Mouse (Mus musculus): ENCODE data around the gene Gm4559. TPM values are rescaled to one million over a fixed set of nuclear protein-coding genes. Genes with fewer than 3 reads are reported as not detected.
A peak's percentile ranks its signal among the peaks of the same experiment; 100 is the strongest.
"Not testable (repeated sequence)": the region's sequence is repeated elsewhere in the genome, so short reads cannot be mapped to it uniquely, and the experiment has no call there.

Gm4559 gene
- polyA plus RNA-seq, 1 experiment from 2014 or later = not detected

- Histone ChIP-seq H3K4me1 (0 out of 2 replicates have a peak, but pooled peaks cover 3% of the 10 kb centered on the region), H3K9me3 (replicated peaks) (no peaks in the 10 kb centered on the region), H3K36me3 (no peaks in the 10 kb centered on the region), H3K27ac (no peak overlapping the region), H3K27me3 (ENCODE audit: low read depth, poor library complexity, severe bottlenecking) (no peaks in the 10 kb centered on the region), H3K4me3 (no peak overlapping the region)
- no peak for DNase-seq (ENCODE audit: low spot score)
These were observed 21.3 kb upstream of the Gm4559 start for GRCm38 (mm10) chr7:142295418-142295817.

GRCm38 (mm10) chr7:142293851-142294250, 19.7 kb upstream of the Gm4559 start:
- H3K4me1 ChIP-seq; H3K9me3 ChIP-seq (replicated peaks); H3K36me3 ChIP-seq; H3K4me3 ChIP-seq; H3K27ac ChIP-seq; H3K27me3 ChIP-seq (ENCODE audit: low read depth, poor library complexity, severe bottlenecking): not testable (repeated sequence)
- 0% methylated on average over 2 of the region's 2 CpGs for WGBS
- peak; percentile 53 for DNase-seq (ENCODE audit: low spot score)

- not testable (repeated sequence) for H3K4me3 ChIP-seq; H3K36me3 ChIP-seq; H3K9me3 ChIP-seq (replicated peaks); H3K27ac ChIP-seq; DNase-seq (ENCODE audit: low spot score)
- 25% methylated on average over 9 of the region's 9 CpGs for WGBS
- peaks cover 13% of the 10 kb centered on the region for H3K4me1 ChIP-seq
- H3K27me3 ChIP-seq (ENCODE audit: low read depth, poor library complexity, severe bottlenecking) = peaks cover 27% of the 10 kb centered on the region
These were observed 11.9 kb upstream of the Gm4559 start for GRCm38 (mm10) chr7:142285910-142286612.

DNA sequence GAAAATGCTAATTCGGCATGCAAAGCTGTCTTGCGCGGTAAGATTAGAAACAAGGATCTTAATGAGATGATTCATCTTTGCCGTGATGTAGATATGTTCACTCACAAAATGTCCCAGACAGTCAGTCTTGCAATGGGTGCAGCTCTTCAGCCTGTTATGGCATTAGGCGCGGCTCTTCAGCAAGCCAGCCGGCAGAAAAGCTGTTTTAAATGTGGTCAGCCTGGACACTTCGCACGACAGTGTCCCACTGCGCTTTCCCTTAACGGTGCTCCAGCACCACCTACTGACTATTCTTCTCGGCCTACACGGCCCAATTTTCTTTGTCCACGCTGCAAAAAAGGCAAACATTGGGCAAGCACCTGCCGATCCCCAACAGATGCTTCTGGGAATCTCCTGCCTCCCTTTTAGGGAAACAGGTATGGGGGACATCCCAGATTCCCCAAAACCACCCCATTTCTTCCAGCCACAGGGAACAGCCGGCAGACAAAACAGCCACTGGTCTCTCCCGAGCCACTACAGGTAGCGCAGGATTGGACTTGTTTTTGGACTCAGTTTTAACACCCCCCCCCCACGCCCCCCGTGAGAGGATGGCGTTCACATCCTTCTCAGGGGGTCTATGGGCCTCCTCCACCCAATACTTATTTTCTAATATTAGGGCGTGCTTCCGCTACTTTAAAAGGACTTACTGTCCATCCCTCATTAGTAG, 11.1 kb upstream of the Gm4559 start:
- Histone ChIP-seq H3K27ac (peak overlapping the region; percentile 87; the same call in 1 of the 2 replicates), H3K27me3 (ENCODE audit: low read depth, poor library complexity, severe bottlenecking) (peaks cover 27% of the 10 kb centered on the region), H3K9me3 (replicated peaks) (no peaks in the 10 kb centered on the region), H3K4me3 (peak overlapping the region; percentile 63), H3K36me3 (no peaks in the 10 kb centered on the region), H3K4me1 (peaks cover 13% of the 10 kb centered on the region)
- DNase-seq (ENCODE audit: low spot score) = peak; percentile 61
- WGBS = 10% methylated on average over 23 of the region's 23 CpGs

DNA sequence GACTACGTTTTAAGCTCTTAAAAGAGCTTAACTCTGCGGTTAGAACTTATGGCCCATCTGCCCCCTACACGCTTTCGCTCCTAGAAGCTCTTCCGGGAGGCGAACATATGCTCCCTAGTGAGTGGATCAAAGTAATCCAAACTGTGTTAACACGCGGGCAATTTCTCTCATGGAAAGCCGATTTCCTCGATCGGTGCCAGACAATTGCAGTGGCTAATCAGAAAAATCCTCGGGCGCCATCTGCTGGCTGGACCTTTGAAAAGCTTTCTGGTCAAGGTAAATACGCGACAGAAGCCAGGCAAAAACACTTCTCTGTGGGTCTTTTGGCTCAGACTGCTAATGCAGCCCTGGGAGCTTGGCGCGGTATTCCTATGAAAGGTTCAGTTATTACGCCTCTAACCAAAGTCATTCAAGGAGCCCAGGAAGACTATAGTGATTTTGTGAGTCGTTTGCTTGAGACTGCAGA, 10.5 kb upstream of the Gm4559 start:
- Histone ChIP-seq H3K27me3 (ENCODE audit: low read depth, poor library complexity, severe bottlenecking) (peaks cover 27% of the 10 kb centered on the region), H3K27ac (peak overlapping the region; percentile 87), H3K9me3 (replicated peaks) (no peaks in the 10 kb centered on the region), H3K4me3 (peak overlapping the region; percentile 63), H3K36me3 (no peaks in the 10 kb centered on the region), H3K4me1 (peaks cover 13% of the 10 kb centered on the region)
- peak; percentile 95 for DNase-seq (ENCODE audit: low spot score)
- WGBS = under 1% methylated on average over 19 of the region's 19 CpGs

DNA sequence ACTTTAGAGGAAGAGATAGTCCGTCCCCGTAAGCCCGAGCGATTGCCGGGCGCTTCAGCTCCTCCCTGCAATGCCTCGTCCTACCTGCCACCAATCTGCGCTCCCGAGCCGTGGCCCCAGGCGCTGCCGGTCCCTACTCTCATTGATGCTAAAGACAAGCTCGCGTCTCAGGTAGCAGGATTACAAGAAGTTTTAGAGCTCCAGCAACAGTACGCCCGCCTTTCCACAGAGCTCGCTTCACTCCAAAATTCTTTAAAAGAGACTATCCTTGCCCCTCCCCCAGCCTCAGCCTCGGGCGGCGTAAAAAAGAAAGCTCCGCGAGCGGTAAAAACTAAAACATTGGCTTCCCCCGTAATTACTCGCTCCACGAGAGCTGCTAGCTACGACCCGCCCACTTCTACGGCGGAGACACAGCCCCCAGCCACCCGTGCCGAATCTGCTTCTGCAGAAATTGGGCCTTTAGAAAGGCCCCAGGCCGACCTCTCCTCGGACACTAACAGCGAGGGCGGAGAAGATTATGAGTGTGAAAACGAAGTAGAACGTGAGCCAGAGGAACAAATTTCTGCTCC, 9.9 kb upstream of the Gm4559 start:
- Histone ChIP-seq H3K36me3 (no peaks in the 10 kb centered on the region), H3K27me3 (ENCODE audit: low read depth, poor library complexity, severe bottlenecking) (peaks cover 27% of the 10 kb centered on the region), H3K4me1 (peaks cover 13% of the 10 kb centered on the region), H3K27ac (peak overlapping the region; percentile 87), H3K4me3 (peak overlapping the region; percentile 63), H3K9me3 (replicated peaks) (no peaks in the 10 kb centered on the region)
- WGBS = under 1% methylated on average over 38 of the region's 38 CpGs
- DNase-seq (ENCODE audit: low spot score) = peak; percentile 82

DNA sequence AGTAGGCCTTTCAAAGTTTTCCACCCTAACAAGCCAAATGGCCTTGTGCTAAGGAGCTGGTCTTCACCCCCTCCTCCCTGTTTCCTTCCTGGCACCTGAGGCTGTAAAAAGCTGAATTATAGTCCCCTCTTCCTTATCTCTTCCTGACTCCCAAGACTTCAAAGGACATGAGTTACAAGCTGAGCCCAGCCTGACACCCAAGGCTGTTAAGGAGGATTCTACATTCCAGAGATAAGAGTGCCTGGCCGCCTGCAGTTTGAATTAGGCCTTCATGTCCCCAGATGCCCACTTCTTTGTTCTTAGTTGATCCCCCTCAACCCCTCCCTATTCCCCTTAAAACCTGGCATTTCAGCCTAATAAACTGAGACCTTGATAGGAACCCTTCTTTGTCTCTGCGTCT, 8.7 kb upstream of the Gm4559 start:
- DNase-seq (ENCODE audit: low spot score); H3K9me3 ChIP-seq (replicated peaks); H3K36me3 ChIP-seq; H3K4me3 ChIP-seq; H3K27ac ChIP-seq: not testable (repeated sequence)
- Histone ChIP-seq H3K27me3 (ENCODE audit: low read depth, poor library complexity, severe bottlenecking) (peaks cover 27% of the 10 kb centered on the region), H3K4me1 (peaks cover 13% of the 10 kb centered on the region)
- 8% methylated on average over 2 of the region's 2 CpGs for WGBS

- H3K27ac ChIP-seq; H3K4me1 ChIP-seq; H3K36me3 ChIP-seq; H3K4me3 ChIP-seq; DNase-seq (ENCODE audit: low spot score); H3K9me3 ChIP-seq (replicated peaks): not testable (repeated sequence)
- peaks cover 13% of the 10 kb centered on the region for H3K27me3 ChIP-seq (ENCODE audit: low read depth, poor library complexity, severe bottlenecking)
- WGBS = 79% methylated on average over 1 of the region's 1 CpGs
These were observed 5.1 kb upstream of the Gm4559 start for GRCm38 (mm10) chr7:142279291-142279690.

- H3K4me1 ChIP-seq; H3K4me3 ChIP-seq; H3K36me3 ChIP-seq; H3K9me3 ChIP-seq (replicated peaks); H3K27ac ChIP-seq: not testable (repeated sequence)
- 0% methylated on average over 3 of the region's 3 CpGs for whole genome bisulfite sequencing
- DNase-seq (ENCODE audit: low spot score) = peak; percentile 70
- peaks cover 11% of the 10 kb centered on the region for H3K27me3 ChIP-seq (ENCODE audit: low read depth, poor library complexity, severe bottlenecking)
These were observed 4.0 kb upstream of the Gm4559 start for GRCm38 (mm10) chr7:142278183-142278582.

DNA sequence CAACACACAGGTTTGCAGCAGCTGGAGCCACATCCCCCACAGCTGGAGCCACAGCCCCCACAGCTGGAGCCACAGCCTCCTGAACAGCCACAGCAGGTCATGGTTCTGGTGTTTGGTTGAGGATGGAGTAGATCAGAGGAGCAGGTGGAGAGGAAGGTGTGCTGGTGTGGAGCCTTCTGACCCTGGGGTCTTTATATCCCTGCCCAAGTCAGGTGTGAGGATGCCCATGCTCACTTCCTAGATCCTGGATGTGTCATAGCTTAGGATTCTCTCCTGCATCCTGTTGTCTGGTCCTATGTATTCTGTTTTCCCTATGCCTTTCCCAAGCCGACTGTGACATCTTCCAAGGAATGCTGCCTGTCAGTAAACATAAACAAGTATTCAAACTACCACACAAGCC, 15.9 kb downstream of the Gm4559 start, which contains the start of gene Gm2431:
Gm2431 (minus strand) TSS at position 101 of the 400 bp plus-strand sequence.
- WGBS = 54% methylated on average over 1 of the region's 1 CpGs
- H3K27me3 ChIP-seq (ENCODE audit: low read depth, poor library complexity, severe bottlenecking); H3K9me3 ChIP-seq (replicated peaks); H3K27ac ChIP-seq; H3K4me1 ChIP-seq; DNase-seq (ENCODE audit: low spot score); H3K36me3 ChIP-seq; H3K4me3 ChIP-seq: not testable (repeated sequence)

GRCm38 (mm10) chr7:142255517-142255916, 18.6 kb downstream of the Gm4559 start:
- Histone ChIP-seq H3K9me3 (replicated peaks) (no peaks in the 10 kb centered on the region), H3K27ac (no peak overlapping the region), H3K4me1 (0 out of 2 replicates have a peak, but pooled peaks cover 3% of the 10 kb centered on the region), H3K4me3 (no peak overlapping the region), H3K27me3 (ENCODE audit: low read depth, poor library complexity, severe bottlenecking) (no peaks in the 10 kb centered on the region), H3K36me3 (no peaks in the 10 kb centered on the region)
- WGBS = 0% methylated on average over 2 of the region's 2 CpGs
- DNase-seq (ENCODE audit: low spot score) = peak; percentile 36

- 3% methylated on average over 1 of the region's 1 CpGs for WGBS
- DNase-seq (ENCODE audit: low spot score) = peak; percentile 41
- H3K27me3 ChIP-seq (ENCODE audit: low read depth, poor library complexity, severe bottlenecking) = no peaks in the 10 kb centered on the region
- no peaks in the 10 kb centered on the region for H3K36me3 ChIP-seq
- H3K9me3 ChIP-seq (replicated peaks) = no peaks in the 10 kb centered on the region
- H3K4me3 ChIP-seq = no peak overlapping the region
- no peak overlapping the region for H3K27ac ChIP-seq
- no peaks in the 10 kb centered on the region for H3K4me1 ChIP-seq
These were observed 24.3 kb downstream of the Gm4559 start for GRCm38 (mm10) chr7:142249824-142250223.

- no peaks in the 10 kb centered on the region for H3K9me3 ChIP-seq (replicated peaks)
- no peaks in the 10 kb centered on the region for H3K27me3 ChIP-seq (ENCODE audit: low read depth, poor library complexity, severe bottlenecking)
- DNase-seq (ENCODE audit: low spot score) = no peak
- H3K4me1 ChIP-seq = no peaks in the 10 kb centered on the region
- H3K4me3 ChIP-seq = no peak within 1 kb of the TSS
- 50% methylated on average over 2 of the region's 2 CpGs for whole genome bisulfite sequencing
- no peak within 1 kb of the TSS for H3K27ac ChIP-seq
- H3K36me3 ChIP-seq = no peaks in the 10 kb centered on the region
These were observed 33.2 kb downstream of the Gm4559 start, which contains the start of gene Gm40460 for GRCm38 (mm10) chr7:142240978-142241377. Gene Gm40460, minus strand, starts transcription at chr7:142241078.

Data from limb, embryonic 10.5 days (tissue).